Mouse (Mus musculus): ENCODE results near the gene Tnr.

GRCm38 (mm10) chr1:159570270-159570669 lies 46.7 kb downstream of the Tnr start:
- no peak for TF ChIP-seq CTCF (IDR thresholded peaks at IDR 0.05; ENCODE audit: insufficient read depth, low read depth, low read length)
- TF ChIP-seq POLR2A (IDR thresholded peaks at IDR 0.05; ENCODE audit: insufficient read depth, low read depth, low read length): no peak
